Mouse (Mus musculus): ENCODE measurements at regions not wholly inside any gene's neighbourhood (a gene's known extent, or its start where the extent isn't known, plus 50 kb on each side); places are given as distances from the start of the nearest gene placed in this dataset.

- no peak for DNase-seq (ENCODE audit: low spot score)
- no peak for ATAC-seq (replicated peaks; ENCODE audit: low FRiP score)
- Histone ChIP-seq H3K9me3 (ENCODE audit: control insufficient read depth, low read length) (no peaks in the 10 kb centered on the region), H3K36me3 (ENCODE audit: control insufficient read depth, insufficient read depth, low read length) (no peaks in the 10 kb centered on the region), H3K4me3 (ENCODE audit: low read depth, low read length) (no peak overlapping the region), H3K27me3 (replicated peaks; ENCODE audit: control insufficient read depth, insufficient read depth, low read length) (no peaks in the 10 kb centered on the region), H3K27ac (ENCODE audit: low read depth, low read length) (no peak overlapping the region), H3K4me2 (no peak overlapping the region), H3K4me1 (replicated peaks; ENCODE audit: control insufficient read depth, insufficient read depth, low read length) (no peaks in the 10 kb centered on the region), H3K9ac (ENCODE audit: low read depth, low read length) (no peak overlapping the region)
- 74% methylated on average over 9 of the region's 9 CpGs for WGBS
These were observed 124.4 kb upstream of the Chd6 start for GRCm38 (mm10) chr2:161233155-161233741.

GRCm38 (mm10) chr2:161231405-161231804, 122.5 kb upstream of the Chd6 start:
- H3K27ac ChIP-seq (ENCODE audit: low read depth, low read length), result no peak overlapping the region
- no peak for ATAC-seq (replicated peaks; ENCODE audit: low FRiP score)
- H3K9me3 ChIP-seq (ENCODE audit: control insufficient read depth, low read length), result no peaks in the 10 kb centered on the region
- no peak overlapping the region for H3K4me2 ChIP-seq
- 41% methylated on average over 4 of the region's 4 CpGs for WGBS
- no peaks in the 10 kb centered on the region for H3K4me1 ChIP-seq (replicated peaks; ENCODE audit: control insufficient read depth, insufficient read depth, low read length)
- no peaks in the 10 kb centered on the region for H3K27me3 ChIP-seq (replicated peaks; ENCODE audit: control insufficient read depth, insufficient read depth, low read length)
- no peaks in the 10 kb centered on the region for H3K36me3 ChIP-seq (ENCODE audit: control insufficient read depth, insufficient read depth, low read length)
- no peak for DNase-seq (ENCODE audit: low spot score)
- H3K4me3 ChIP-seq (ENCODE audit: low read depth, low read length), result no peak overlapping the region
- H3K9ac ChIP-seq (ENCODE audit: low read depth, low read length), result no peak overlapping the region

DNA sequence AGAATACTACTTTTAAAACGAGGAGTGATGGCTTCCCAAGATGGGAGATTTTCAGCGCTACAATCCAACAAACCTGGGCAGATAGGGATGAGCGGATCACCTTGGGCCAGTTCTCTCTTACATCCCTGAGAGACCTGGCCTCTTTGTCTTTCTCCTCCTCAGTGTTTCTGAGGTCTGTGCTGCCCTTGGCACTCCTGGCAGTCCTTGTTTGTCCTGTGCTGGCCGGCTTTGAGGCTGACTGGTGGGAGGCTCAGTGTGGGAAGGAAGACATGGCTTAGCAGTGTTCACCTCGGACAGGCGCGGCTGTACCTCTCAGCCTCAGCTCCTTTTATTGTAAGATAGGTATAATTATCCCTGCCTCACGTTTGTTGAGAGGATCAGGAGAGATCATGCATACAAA, 106.9 kb upstream of the Chd6 start:
- DNase-seq (ENCODE audit: low spot score), result no peak
- no peak overlapping the region for H3K9ac ChIP-seq (ENCODE audit: low read depth, low read length)
- no peaks in the 10 kb centered on the region for H3K36me3 ChIP-seq (ENCODE audit: control insufficient read depth, insufficient read depth, low read length)

GRCm38 (mm10) chr2:161214681-161215458, 106.0 kb upstream of the Chd6 start:
- H3K27ac ChIP-seq (ENCODE audit: low read depth, low read length), result no peak overlapping the region
- no peaks in the 10 kb centered on the region for H3K4me1 ChIP-seq (replicated peaks; ENCODE audit: control insufficient read depth, insufficient read depth, low read length)
- H3K4me2 ChIP-seq, result no peak overlapping the region
- no peaks in the 10 kb centered on the region for H3K9me3 ChIP-seq (ENCODE audit: control insufficient read depth, low read length)
- no peak overlapping the region for H3K9ac ChIP-seq (ENCODE audit: low read depth, low read length)
- no peaks in the 10 kb centered on the region for H3K27me3 ChIP-seq (replicated peaks; ENCODE audit: control insufficient read depth, insufficient read depth, low read length)
- WGBS, result 24% methylated on average over 15 of the region's 15 CpGs
- DNase-seq (ENCODE audit: low spot score), result peak; percentile 68
- H3K4me3 ChIP-seq (ENCODE audit: low read depth, low read length), result no peak overlapping the region
- no peaks in the 10 kb centered on the region for H3K36me3 ChIP-seq (ENCODE audit: control insufficient read depth, insufficient read depth, low read length)
- ATAC-seq (replicated peaks; ENCODE audit: low FRiP score), result peak; percentile 77; the same call in 1 of the 2 replicates

More for the DNA sequence above, 106.9 kb upstream of the Chd6 start:
- ATAC-seq (replicated peaks; ENCODE audit: low FRiP score), result no peak
- no peaks in the 10 kb centered on the region for H3K27me3 ChIP-seq (replicated peaks; ENCODE audit: control insufficient read depth, insufficient read depth, low read length)
- H3K27ac ChIP-seq (ENCODE audit: low read depth, low read length), result no peak overlapping the region
- WGBS, result 75% methylated on average over 8 of the region's 8 CpGs
- H3K9me3 ChIP-seq (ENCODE audit: control insufficient read depth, low read length), result no peaks in the 10 kb centered on the region
- H3K4me3 ChIP-seq (ENCODE audit: low read depth, low read length), result no peak overlapping the region
- H3K4me2 ChIP-seq, result no peak overlapping the region
- H3K4me1 ChIP-seq (replicated peaks; ENCODE audit: control insufficient read depth, insufficient read depth, low read length), result no peaks in the 10 kb centered on the region

GRCm38 (mm10) chr2:161212322-161212882, 103.5 kb upstream of the Chd6 start:
- WGBS, result 69% methylated on average over 13 of the region's 13 CpGs
- H3K9ac ChIP-seq (ENCODE audit: low read depth, low read length), result no peak overlapping the region
- H3K4me1 ChIP-seq (replicated peaks; ENCODE audit: control insufficient read depth, insufficient read depth, low read length), result no peaks in the 10 kb centered on the region
- no peak overlapping the region for H3K27ac ChIP-seq (ENCODE audit: low read depth, low read length)
- H3K27me3 ChIP-seq (replicated peaks; ENCODE audit: control insufficient read depth, insufficient read depth, low read length), result no peaks in the 10 kb centered on the region
- H3K9me3 ChIP-seq (ENCODE audit: control insufficient read depth, low read length), result no peaks in the 10 kb centered on the region
- no peak overlapping the region for H3K4me3 ChIP-seq (ENCODE audit: low read depth, low read length)
- no peak overlapping the region for H3K4me2 ChIP-seq
- DNase-seq (ENCODE audit: low spot score), result no peak
- no peak for ATAC-seq (replicated peaks; ENCODE audit: low FRiP score)
- no peaks in the 10 kb centered on the region for H3K36me3 ChIP-seq (ENCODE audit: control insufficient read depth, insufficient read depth, low read length)

DNA sequence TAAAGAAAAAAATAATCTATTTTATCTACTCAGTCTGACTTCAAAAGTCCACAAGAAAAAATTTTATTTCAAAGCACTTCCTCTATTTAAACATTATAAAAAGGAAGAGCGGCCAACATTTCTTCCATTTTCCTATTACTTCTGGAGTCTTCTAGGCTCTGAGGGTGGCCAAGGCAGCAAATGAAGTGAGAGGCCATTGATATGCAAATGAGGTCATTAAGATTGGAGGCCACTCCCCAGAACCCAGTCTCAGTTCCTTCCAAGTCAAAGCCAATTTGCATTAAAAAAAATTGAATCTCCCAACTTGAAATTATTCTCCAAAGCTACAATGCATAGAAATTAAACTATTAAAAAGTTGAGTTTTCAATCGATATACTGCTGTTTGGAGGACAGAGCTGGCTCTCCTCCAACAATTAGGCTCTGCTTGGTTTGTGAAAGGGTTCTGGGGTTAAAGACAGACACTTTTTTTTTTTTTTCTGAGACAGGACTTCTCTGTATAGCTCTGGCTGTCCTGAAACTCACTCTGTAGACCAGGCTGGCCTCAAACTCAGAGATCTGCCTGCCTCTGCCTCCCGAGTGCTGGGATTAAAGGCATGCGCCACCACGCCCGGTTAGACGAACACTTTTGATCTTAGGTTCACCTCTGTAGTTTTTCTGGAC, 88.0 kb upstream of the Chd6 start:
- 93% methylated on average over 7 of the region's 7 CpGs for WGBS
- Histone ChIP-seq H3K27me3 (replicated peaks; ENCODE audit: control insufficient read depth, insufficient read depth, low read length) (no peaks in the 10 kb centered on the region), H3K9ac (ENCODE audit: low read depth, low read length) (no peak overlapping the region), H3K36me3 (ENCODE audit: control insufficient read depth, insufficient read depth, low read length) (no peaks in the 10 kb centered on the region), H3K4me2 (no peak overlapping the region), H3K4me3 (ENCODE audit: low read depth, low read length) (no peak overlapping the region), H3K4me1 (replicated peaks; ENCODE audit: control insufficient read depth, insufficient read depth, low read length) (no peaks in the 10 kb centered on the region), H3K27ac (ENCODE audit: low read depth, low read length) (no peak overlapping the region), H3K9me3 (ENCODE audit: control insufficient read depth, low read length) (no peaks in the 10 kb centered on the region)
- DNase-seq (ENCODE audit: low spot score), result no peak
- no peak for ATAC-seq (replicated peaks; ENCODE audit: low FRiP score)

- 52% methylated on average over 1 of the region's 1 CpGs for WGBS
- Histone ChIP-seq H3K9ac (ENCODE audit: low read depth, low read length) (no peak overlapping the region), H3K9me3 (ENCODE audit: control insufficient read depth, low read length) (no peaks in the 10 kb centered on the region), H3K4me3 (ENCODE audit: low read depth, low read length) (no peak overlapping the region), H3K36me3 (ENCODE audit: control insufficient read depth, insufficient read depth, low read length) (no peaks in the 10 kb centered on the region), H3K4me1 (replicated peaks; ENCODE audit: control insufficient read depth, insufficient read depth, low read length) (no peaks in the 10 kb centered on the region), H3K27ac (ENCODE audit: low read depth, low read length) (no peak overlapping the region), H3K4me2 (no peak overlapping the region), H3K27me3 (replicated peaks; ENCODE audit: control insufficient read depth, insufficient read depth, low read length) (no peaks in the 10 kb centered on the region)
- ATAC-seq (replicated peaks; ENCODE audit: low FRiP score) (no peak), DNase-seq (ENCODE audit: low spot score) (no peak)
These were observed 78.6 kb upstream of the Chd6 start for GRCm38 (mm10) chr2:161187516-161187915.

DNA sequence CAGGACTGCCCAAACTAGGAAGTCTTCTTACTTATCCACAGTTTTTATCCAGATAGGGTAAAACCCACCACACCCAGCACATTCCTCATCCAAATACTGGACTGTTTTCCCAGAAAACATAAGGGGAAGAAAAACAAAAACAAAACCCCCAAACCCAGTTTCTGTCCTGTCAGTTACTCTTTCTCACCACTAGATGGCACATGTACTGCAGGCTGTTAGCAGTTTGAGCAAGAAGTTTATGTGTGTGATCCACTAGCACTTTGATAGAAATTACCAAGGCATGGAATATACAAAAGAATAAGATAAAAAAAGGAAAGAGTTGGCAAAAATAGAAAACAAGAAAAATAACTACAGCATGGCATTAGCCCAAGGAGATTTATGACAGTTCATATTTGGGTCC, 76.2 kb upstream of the Chd6 start:
- Histone ChIP-seq H3K36me3 (ENCODE audit: control insufficient read depth, insufficient read depth, low read length) (no peaks in the 10 kb centered on the region), H3K4me1 (replicated peaks; ENCODE audit: control insufficient read depth, insufficient read depth, low read length) (no peaks in the 10 kb centered on the region), H3K9ac (ENCODE audit: low read depth, low read length) (no peak overlapping the region), H3K27me3 (replicated peaks; ENCODE audit: control insufficient read depth, insufficient read depth, low read length) (no peaks in the 10 kb centered on the region), H3K4me2 (no peak overlapping the region), H3K27ac (ENCODE audit: low read depth, low read length) (no peak overlapping the region), H3K9me3 (ENCODE audit: control insufficient read depth, low read length) (no peaks in the 10 kb centered on the region), H3K4me3 (ENCODE audit: low read depth, low read length) (no peak overlapping the region)
- no peak for ATAC-seq (replicated peaks; ENCODE audit: low FRiP score)
- no peak for DNase-seq (ENCODE audit: low spot score)

Data from liver, embryonic 11.5 days (tissue).